Mouse (Mus musculus) neutrophil, adult 5-6 weeks (primary cell): ENCODE data around the gene Bank1. TPM values are rescaled to one million over a fixed set of nuclear protein-coding genes. Genes with fewer than 3 reads are reported as not detected.

Experiments
- ATAC-seq: fragments of 151-379, 151-347 bp; 2 replicates; pipeline ENCODE4 v1.8.0; 2017; ENCODE audit warnings: mild to moderate bottlenecking, moderate TSS enrichment; ENCODE audit not compliant: insufficient number of reproducible peaks, poor library complexity, low FRiP score, severe bottlenecking; ENCODE audit errors: extremely low read depth
- total RNA-seq: library from RNA; stranded (forward); fragments of 200-1000 nt; gene quantifications from 2 replicates; pipeline ENCODE4 v1.2.3, GENCODE M21; 2017

The Bank1 gene
- total RNA-seq, 1 experiment from 2014 or later: 704 TPM

DNA sequence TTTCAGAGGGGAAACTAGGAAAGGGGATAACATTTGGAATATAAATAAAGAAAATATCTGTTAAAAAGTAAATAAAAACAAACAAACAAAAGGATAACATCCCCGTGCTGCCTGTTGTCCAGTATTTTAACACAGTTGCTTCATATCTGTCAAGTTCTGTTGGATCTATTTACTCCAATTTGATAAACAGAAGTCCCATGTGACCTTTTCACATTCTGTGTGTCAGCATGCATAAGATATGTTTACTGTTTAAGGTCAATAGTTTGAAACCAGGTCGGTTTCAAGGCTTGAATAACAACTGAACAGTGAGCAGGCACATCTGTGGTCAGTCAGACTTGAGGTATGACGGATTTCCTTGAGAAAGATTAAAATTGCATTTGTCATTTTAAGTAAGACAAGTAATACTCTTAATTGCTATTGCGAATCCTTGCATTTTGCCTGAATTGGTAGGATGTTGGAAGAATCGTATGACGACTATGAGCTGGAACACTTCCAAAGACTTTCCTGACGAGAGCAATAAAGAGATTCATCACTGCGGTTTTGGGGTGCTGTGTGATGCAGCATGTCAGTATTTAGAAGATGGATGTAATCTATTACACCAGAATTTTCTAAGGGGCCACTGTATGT is 60.8 kb downstream of the Bank1 start:
- ATAC-seq: no peak

- no peak for ATAC-seq
Measured at GRCm38 (mm10) chr3:136257761-136258160, 68.1 kb downstream of the Bank1 start.

GRCm38 (mm10) chr3:136254713-136255112 is 71.2 kb downstream of the Bank1 start:
- no peak for ATAC-seq

GRCm38 (mm10) chr3:136252820-136253219 is 73.0 kb downstream of the Bank1 start:
- ATAC-seq: peak; percentile 64; the same call in 1 of the 2 replicates

- no peak for ATAC-seq
Measured at GRCm38 (mm10) chr3:136251578-136251977, 74.3 kb downstream of the Bank1 start.

DNA sequence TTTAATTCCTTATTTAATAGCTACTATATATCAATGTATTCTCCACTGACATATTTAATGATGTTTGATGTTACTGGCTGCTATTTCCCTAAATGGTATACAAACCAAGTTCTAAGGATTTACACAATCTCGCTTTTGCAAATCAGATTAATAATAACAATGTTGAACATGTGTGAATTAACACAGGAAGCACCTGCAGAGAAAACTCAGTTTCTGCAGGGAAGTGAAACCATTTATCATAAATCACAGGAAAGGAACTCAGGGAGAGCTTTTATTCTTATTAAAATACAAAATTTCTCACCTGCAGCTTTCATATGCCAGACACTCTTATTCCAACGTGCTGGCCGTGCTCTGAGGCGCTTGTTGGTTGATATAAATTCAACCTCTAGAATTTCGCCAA is 78.5 kb downstream of the Bank1 start:
- peak; percentile 85 for ATAC-seq

GRCm38 (mm10) chr3:136244931-136245330 is 80.9 kb downstream of the Bank1 start:
- no peak for ATAC-seq

- ATAC-seq: peak; percentile 58; the same call in 1 of the 2 replicates
Measured at GRCm38 (mm10) chr3:136238790-136239189, 87.1 kb downstream of the Bank1 start.

DNA sequence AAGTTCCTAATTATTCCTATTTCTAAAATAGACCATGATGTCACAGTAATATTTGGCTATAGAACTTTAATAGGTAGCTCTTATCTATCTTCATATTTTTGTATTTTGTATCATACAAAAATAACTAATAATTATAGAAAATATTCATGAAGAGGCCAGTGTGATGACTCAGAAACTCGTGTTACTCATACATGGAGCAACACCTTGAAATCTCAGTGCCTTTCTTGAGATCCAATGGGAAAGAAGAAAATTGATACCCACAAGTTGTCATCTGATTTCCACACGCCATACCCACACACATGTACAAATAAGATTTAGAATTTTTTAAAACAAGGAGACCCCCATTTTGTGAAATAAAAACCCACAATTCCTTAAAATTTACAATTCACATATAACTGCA is 92.4 kb downstream of the Bank1 start:
- no peak for ATAC-seq

DNA sequence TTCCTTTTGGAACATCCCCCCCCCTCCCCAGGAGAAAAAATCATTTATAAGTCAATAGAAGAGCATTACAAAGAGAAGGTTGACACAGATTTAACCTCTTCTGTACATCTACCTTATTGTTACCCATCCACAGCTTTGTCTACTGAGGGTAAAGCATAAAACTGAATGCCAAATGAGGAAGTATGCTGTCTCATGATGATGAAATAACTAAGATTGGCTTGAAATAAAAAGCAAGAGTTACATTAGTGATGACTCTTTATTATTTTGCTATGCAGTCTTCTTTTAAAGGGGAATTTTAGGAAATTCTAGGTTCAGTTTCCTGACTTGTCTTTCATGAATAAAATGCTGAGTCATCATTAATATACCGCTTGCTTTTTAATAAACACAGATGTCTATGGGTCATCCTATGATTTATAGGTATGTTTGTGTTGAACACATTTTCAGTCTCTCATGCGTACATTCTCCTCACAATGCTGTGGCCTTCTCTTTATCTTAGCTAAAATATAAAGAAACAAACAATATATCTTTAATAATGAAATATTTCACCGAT is 95.2 kb downstream of the Bank1 start:
- no peak for ATAC-seq

GRCm38 (mm10) chr3:136189661-136190228 is 136.1 kb downstream of the Bank1 start:
- ATAC-seq: no peak

GRCm38 (mm10) chr3:136186548-136187113 is 139.2 kb downstream of the Bank1 start:
- no peak for ATAC-seq

DNA sequence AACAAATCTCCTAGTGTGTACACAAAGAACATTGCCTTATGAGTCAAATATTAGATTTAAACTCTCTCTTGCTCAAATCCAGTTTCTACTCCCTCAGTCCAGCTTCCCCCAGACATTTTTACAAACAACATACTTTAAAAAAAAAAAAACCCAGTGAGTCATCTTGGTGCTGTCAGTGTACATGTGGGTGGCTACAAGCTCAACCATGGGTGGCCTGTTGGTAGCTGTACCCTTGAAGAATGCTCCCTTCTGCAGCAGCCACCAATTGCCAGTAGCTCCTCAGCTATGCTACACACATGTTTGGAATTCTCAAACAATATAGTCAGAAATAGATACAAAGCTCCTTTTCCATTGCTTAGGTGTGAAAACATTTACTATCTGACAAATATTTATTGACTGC is 154.2 kb downstream of the Bank1 start:
- no peak for ATAC-seq

- ATAC-seq: no peak
Measured at GRCm38 (mm10) chr3:136168071-136168470, 157.8 kb downstream of the Bank1 start.

GRCm38 (mm10) chr3:136166671-136167070 is 159.2 kb downstream of the Bank1 start:
- ATAC-seq: no peak

DNA sequence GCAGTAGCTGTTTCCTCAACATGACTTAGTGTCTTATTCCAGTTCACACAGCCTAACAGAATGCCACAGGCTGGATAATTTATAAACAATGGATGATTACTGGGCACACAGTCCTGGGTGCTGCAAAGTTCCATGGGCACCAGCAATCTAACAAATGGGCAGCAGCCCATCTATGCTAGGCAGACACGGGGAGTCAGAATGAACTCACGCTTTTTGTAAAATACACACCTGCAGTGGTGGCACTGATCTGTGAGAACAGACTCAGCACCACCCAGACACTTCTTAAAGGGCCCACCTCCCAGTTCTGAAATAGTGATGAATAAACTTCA is 159.9 kb downstream of the Bank1 start:
- no peak for ATAC-seq

DNA sequence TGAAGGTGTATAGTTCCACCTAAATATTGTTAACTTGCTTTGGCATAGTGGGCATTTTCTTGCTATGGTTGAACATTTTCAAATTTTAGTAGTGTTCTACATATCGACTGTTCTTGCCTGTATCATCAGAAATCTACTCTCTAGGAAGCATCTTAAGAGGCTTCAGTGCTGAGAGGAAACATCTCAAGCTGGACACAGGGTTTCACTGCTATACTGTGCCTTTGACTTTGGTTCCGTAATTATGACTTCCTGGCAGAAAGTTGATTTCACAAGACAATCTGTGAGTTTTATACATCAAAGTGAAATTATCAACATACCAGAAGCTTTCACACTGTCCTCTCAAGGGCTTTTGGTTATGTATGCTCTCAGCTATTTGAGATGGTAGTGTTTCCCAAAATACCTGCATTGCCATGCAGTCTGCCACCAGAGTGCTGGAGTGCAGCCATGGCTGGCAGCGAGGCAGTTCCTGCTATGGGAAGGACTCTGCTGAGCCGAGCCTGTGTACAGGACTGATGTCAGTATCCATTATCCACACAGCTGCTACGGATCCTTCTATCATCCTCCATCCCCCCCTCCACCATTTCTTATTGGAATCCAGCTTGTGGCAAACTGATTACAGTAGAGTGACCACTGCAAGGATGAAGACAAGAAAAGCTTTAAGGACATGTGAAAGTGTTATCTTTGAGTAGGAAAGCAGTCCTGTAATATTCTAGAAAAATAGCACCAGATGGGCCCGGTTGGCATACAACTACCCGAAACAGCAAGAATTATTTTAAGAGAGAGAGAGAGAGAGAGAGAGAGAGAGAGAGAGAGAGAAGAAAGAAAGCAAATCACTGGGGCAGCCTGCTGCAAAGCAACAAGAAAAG is 160.5 kb downstream of the Bank1 start:
- no peak for ATAC-seq

DNA sequence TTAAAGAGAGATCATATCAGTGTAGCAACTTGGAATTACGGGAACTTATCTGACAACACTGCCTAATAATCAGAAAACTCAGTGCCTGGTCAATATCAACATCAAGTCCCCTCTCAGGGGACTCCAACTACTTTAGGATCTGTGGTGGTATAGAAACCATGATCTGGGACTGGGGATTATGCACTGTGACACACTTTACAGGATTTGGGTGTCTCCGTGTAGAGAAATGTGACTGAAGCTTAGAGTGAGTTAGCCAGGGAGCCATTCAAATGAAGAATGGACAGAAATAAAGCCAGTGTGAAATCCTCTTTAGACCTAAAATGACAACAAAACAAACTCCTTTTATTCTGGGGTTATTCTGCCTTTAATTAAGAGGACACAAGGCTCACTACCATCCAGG is 167.8 kb downstream of the Bank1 start:
- no peak for ATAC-seq

DNA sequence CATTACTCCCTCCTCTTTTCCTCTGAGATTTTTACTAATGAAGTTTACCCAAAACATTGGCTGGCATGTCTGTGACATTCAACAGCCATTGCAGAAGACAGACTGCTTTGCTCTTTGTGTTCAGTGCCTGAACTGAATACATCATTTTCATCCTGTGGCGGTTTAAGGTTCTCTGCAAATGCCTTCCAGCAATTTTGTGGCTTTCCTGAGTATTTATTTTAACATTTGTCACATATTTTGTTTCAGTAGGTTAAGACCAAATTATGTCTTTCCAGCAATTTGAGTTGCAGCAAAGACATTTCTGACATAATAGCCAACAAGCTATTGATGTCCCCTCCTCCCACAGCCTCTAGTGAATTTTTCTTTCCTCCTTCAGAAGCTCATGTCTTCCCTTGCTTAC is 170.3 kb downstream of the Bank1 start:
- ATAC-seq: no peak

GRCm38 (mm10) chr3:136150886-136151285 is 175.0 kb downstream of the Bank1 start:
- ATAC-seq: no peak
